Mouse (Mus musculus): ENCODE results near the gene Arpc4. TPM values are rescaled to one million over a fixed set of nuclear protein-coding genes. Genes with fewer than 3 reads are reported as not detected.
A peak's percentile ranks its signal among the peaks of the same experiment; 100 is the strongest.
"Not testable (repeated sequence)": the region's sequence is repeated elsewhere in the genome, so short reads cannot be mapped to it uniquely, and the experiment has no call there.

The Arpc4 gene
- total RNA-seq (2021): 10 to 100 TPM; 49.1 to 50.7 TPM
- long read RNA-seq, experiment 1, transcript Arpc4-201 (6 exons, 2,270 nt): major isoform, 18 of 32 reads
- long read RNA-seq, experiment 1, partial matches to known transcripts: 13 of 32 reads
- long read RNA-seq, experiment 1, other reads (novel, unspliced or antisense): 1 of 32 reads
- long read RNA-seq, experiment 2, transcript Arpc4-201 (6 exons, 2,270 nt): major isoform, 23 of 34 reads
- long read RNA-seq, experiment 2, partial matches to known transcripts: 9 of 34 reads
- long read RNA-seq, experiment 2, other reads (novel, unspliced or antisense): 1 of 34 reads

DNA sequence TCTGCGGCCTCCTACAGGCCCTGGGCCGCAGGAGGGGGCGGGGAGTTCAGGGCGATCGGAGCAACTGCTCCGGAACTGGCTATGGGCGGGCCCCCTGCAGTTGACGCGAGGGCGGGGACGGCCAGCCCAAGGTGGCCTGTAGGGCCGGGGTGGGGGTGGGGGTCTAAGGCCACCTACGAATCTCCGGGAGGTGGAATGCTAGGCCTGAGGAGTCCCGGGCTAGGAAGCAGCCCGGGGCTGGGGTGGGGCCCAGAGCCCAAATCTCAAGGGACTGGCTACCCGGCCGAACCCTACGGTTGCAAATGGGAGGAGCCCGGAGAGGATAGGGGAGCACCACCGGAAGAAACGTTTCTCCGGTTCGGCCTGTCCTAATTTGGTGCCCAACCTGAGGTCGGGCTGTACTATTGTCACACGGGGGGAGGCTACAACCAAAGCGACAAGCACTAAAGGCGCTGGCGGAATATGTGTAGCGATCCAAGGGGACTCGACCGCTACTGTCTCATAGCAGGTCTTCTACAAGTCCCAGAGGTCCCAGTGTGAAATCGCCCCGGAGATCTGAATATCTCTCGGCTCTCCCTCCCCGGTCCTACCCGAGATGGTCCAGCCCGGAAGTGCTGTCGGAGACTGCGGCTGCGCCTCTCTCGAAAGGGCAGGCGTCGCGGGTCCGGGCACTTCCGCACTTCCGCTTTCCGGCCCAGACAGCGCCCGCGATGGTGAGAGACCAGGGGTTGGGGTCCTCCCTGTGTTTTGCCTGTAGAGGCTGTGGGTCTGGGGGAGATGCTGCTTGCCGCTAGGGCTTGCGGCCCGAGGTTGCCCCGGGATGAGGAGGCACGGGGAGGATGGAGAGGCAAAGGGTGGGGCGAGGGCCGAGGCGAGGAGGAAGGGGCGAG lies at the start of gene Arpc4, which contains the start of gene Tada3:
Gene Arpc4, plus strand, starts transcription at position 620 of the 890 bp plus-strand sequence.
Gene Tada3, minus strand, starts transcription at position 388 of the 890 bp plus-strand sequence.
- intact Hi-C loops (cut with DNase I): no loop called here
- peak; percentile 89 to 91 for DNase-seq

- intact Hi-C loops (cut with DNase I): no loop called here
- DNase-seq: no peak
These were observed 48.5 kb upstream of the Arpc4 start for GRCm38 (mm10) chr6:113329396-113329795.

GRCm38 (mm10) chr6:113330547-113330946 lies 47.4 kb upstream of the Arpc4 start:
- DNase-seq: no peak
- intact Hi-C loops (cut with DNase I): no loop called here

DNA sequence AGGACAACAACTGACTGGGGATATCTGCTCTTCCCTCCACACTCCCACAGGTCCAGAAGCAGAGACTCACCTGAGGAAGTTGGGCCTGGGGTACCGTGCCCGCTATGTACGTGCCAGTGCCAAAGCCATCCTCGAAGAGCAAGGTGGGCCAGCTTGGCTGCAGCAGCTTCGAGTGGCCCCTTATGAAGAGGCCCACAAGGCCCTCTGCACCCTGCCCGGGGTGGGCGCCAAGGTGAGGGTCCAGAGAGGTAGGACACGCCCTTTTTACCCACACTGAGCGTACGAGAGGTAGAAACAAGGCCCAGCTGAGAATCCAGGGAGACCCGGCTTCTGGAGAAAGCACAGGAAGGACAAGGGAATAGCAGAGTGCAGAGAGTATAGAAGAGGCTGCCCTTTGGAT lies 46.2 kb upstream of the Arpc4 start:
- no peak for DNase-seq
- intact Hi-C loops (cut with DNase I): no loop called here

DNA sequence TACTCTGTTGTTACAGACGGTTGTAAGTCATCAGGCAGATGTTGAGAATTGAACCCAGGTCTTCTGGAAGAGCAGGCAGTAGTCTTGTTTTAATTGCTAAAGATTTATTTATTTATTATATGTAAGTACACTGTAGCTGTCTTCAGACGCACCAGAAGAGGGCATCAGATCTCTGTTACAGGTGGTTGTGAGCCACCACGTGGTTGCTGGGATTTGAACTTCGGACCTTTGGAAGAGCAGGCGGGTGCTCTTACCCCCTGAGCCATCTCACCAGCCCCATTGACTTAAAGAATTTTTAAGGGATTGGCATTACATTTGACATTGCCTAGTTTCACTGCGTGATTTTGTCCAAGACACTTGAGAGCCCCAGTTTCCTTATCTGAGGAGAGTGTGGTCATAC lies 45.2 kb upstream of the Arpc4 start:
- intact Hi-C loops (cut with DNase I); DNase-seq: not testable (repeated sequence)

GRCm38 (mm10) chr6:113333137-113333950 lies 44.6 kb upstream of the Arpc4 start:
- DNase-seq: no peak
- intact Hi-C loops (cut with DNase I): no loop called here

DNA sequence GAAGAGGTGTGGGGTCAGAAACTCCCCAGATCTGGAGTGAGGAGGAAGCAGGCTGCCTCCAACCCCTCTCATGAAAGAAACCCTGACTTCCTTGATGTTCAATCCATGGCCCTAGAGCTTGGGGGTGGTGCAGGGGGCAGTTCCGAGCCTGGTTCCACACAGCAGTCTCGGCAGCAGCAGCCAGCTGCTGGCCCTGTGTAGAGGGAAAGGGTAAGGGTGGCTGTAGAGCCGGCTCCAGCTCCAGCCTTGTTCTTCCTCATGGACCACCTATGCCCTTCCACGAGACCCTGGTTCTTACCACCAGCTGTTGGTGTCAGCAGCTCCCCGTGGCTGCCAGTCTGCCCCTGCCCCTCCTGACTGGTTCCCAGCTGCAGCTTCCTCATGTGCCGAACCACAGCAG lies 43.7 kb upstream of the Arpc4 start:
- intact Hi-C loops (cut with DNase I): no loop called here
- no peak for DNase-seq

GRCm38 (mm10) chr6:113336852-113337620 lies 40.9 kb upstream of the Arpc4 start:
- intact Hi-C loops (cut with DNase I): no loop called here
- DNase-seq: no peak

GRCm38 (mm10) chr6:113341574-113341973 lies 36.3 kb upstream of the Arpc4 start:
- DNase-seq: no peak
- intact Hi-C loops (cut with DNase I): no loop called here

DNA sequence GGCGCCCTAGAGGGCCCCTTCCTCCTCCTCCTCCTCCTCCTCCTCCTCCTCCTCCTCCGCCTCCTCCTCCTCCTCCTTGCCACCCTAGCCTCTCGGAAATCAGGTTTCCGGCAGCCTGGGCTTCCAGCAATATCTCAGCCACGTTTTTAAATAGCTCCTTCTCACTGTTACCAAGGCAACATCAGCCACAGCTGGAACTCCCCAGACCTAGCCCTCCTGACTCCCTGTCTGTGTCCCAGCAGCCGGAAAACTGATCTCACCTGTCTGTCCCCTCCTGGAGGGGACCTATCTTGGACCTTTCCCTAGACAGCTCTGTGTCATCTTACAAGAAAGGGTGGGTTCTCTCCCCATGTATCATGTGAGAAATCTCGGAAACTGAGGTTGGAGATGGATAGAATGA lies 35.6 kb upstream of the Arpc4 start:
- intact Hi-C loops (cut with DNase I): no loop called here
- no peak for DNase-seq

DNA sequence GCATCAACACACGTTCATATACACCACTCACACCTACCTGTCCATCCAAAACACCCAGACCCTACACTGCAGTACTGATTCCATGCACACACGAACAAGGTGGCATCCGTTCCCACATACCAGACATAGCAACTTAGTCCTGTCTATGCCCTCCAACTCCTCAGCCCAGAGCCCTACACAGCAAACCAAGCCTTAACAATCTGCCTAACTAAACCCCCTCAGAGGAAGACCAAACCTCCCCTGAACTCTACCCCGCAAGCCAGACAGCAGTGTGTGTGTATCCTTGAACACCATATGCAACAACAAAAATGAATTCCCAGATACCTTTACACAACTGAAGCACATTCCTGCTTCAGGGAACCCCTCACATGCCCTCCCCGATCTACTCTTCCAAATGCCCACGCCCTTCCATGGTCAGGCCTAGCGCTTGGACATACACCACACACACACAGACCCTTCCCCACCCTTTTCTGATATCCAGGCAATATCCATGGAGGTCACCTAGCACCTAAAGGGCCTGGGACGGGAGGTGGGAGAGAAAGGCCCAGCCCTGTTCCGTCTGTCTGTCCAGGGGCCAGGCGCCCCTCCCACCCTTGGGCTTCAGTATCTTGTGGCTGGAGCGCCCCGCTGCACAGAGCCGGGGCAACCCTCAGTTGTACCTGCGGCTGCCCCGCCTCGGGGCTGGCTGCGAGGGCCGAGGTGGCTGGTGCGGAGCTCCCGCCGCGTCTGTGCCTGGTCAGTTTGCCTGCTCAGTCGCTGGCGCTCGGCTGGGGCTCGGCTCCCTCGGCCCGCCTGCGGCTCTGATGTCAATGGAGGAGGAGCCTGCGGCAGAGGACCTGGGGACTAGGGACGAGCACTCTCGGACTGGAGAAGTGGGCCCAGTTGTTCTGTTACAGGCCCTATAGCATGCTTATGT lies 34.5 kb upstream of the Arpc4 start, which contains the start of gene Camk1:
Gene Camk1, minus strand, starts transcription at position 808 of the 916 bp plus-strand sequence.
- intact Hi-C loops (cut with DNase I): no loop called here
- DNase-seq: peak; percentile 82 to 84

DNA sequence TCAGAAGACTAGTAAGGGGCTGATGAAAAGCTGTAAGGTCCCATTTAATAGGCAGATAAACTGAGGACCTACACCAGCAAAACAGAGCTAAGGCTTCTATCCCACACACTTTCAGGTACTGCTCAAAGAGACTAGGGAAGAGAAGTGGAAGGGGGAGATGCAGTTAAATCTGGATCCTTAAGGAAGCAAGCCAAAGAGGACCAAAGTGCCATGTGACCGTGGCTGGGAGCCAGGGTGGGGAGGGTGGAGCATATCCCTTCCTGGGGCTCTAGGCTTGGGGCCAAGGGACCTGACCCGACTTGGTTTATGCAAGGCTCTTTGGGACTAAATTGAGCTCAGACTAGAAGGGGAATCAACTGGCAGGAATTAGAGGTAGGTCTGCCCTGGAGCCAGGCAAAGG lies 33.6 kb upstream of the Arpc4 start:
- intact Hi-C loops (cut with DNase I): no loop called here
- DNase-seq: peak; percentile 75 to 83

GRCm38 (mm10) chr6:113346897-113347296 lies 31.0 kb upstream of the Arpc4 start:
- no peak for DNase-seq
- intact Hi-C loops (cut with DNase I): no loop called here

DNA sequence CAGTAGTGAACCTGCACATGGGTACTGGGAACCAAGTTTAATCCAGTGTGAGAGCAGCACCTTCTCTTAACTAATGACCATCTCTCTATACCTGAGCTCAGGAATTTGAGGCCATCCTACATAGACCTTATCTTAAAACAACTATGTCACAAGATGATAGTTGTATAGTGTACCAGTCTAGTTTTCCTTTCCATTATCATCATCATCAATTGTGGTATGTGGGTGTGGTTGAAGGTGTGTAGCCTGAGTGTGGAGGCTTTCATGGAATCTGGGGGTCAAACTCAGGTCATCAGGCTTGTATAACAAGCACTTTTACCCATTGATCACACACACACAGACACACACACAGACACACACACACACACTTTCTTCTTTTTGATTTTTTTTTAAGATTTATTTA lies 27.4 kb upstream of the Arpc4 start:
- no peak for DNase-seq
- intact Hi-C loops (cut with DNase I): no loop called here

DNA sequence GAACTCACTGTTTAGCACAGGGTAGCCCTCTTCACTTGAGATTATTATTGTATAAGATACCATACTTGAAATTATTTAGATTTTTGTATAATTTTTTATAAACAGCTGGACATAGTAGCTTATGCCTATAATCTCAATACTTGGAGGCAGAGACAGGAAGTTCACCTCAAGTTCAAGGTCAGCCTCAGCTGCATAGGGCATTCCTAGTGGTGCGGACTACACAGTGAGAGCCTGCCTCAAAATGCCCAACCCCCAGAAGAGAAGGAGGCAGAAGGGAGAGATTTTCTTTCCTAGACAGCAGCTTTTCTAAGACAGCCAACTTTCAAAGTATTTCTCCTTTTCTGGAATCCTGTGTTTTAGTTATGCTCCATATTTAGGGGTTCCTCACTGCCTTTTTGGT lies 26.8 kb upstream of the Arpc4 start:
- DNase-seq: no peak

GRCm38 (mm10) chr6:113351653-113352052 lies 26.3 kb upstream of the Arpc4 start:
- intact Hi-C loops (cut with DNase I): no loop called here
- no peak for DNase-seq

More for the DNA sequence above, 26.8 kb upstream of the Arpc4 start:
- intact Hi-C loops (cut with DNase I): no loop called here

- DNase-seq: no peak
- intact Hi-C loops (cut with DNase I): no loop called here
These were observed 25.1 kb upstream of the Arpc4 start for GRCm38 (mm10) chr6:113352820-113353219.

GRCm38 (mm10) chr6:113353696-113354095 lies 24.2 kb upstream of the Arpc4 start:
- no peak for DNase-seq
- intact Hi-C loops (cut with DNase I): no loop called here

DNA sequence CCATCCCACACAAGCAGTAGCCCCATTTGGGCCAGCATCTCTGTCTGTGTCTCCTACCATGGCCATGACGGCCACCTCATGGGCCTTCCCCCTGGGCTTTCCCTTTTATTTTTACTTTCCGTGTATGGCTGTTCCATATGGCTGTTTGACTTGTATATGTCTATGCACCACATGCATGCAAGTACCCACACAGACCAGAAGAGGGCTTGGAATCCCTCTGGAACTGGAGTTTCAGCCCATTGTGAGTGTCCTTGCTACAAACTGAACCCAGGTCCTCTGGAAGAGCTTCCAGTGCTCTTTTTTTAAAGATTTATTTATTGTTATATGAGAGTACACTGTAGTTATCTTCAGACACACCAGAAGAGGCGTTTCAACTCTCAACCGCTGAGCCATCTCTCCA lies 16.4 kb upstream of the Arpc4 start:
- DNase-seq: no peak
- intact Hi-C loops (cut with DNase I): no loop called here

All from gastrocnemius, postnatal 36 days (tissue).